Mouse (Mus musculus): ENCODE measurements around the gene H2-Ab1. TPM values are rescaled to one million over a fixed set of nuclear protein-coding genes. Genes with fewer than 3 reads are reported as not detected.
"Not testable (repeated sequence)": the region's sequence is repeated elsewhere in the genome, so short reads cannot be mapped to it uniquely, and the experiment has no call there.

H2-Ab1 gene
- polyA plus RNA-seq, 1 experiment from 2014 or later: 13.5 TPM

- 0 out of 2 replicates have a peak, but pooled peaks cover 2% of the 10 kb centered on the region for H3K4me1 ChIP-seq (ENCODE audit: control insufficient read depth, insufficient read depth, low read length)
- H3K27me3 ChIP-seq (ENCODE audit: control insufficient read depth, insufficient read depth, low read length): 0 out of 2 replicates have a peak, but pooled peaks cover 3% of the 10 kb centered on the region
- no peak for ATAC-seq (replicated peaks; ENCODE audit: insufficient number of reproducible peaks, low FRiP score, low TSS enrichment)
- H3K4me2 ChIP-seq: peak overlapping the region; percentile 58
- WGBS (ENCODE audit: insufficient replicate concordance): 22% methylated on average over 10 of the region's 10 CpGs
- peak overlapping the region; percentile 62 for H3K9ac ChIP-seq (ENCODE audit: low read depth, low read length)
- no peaks in the 10 kb centered on the region for H3K9me3 ChIP-seq (replicated peaks; ENCODE audit: control insufficient read depth, low read length)
- no peaks in the 10 kb centered on the region for H3K36me3 ChIP-seq (ENCODE audit: control insufficient read depth, insufficient read depth, low read length)
- peak overlapping the region; percentile 49 for H3K4me3 ChIP-seq (ENCODE audit: low read depth, low read length)
- H3K27ac ChIP-seq (ENCODE audit: low read depth, low read length): no peak overlapping the region
Measured at GRCm38 (mm10) chr17:34309225-34309624, 51.7 kb downstream of the H2-Ab1 start.

- Histone ChIP-seq H3K4me3 (ENCODE audit: low read depth, low read length) (peak overlapping the region; percentile 49), H3K27me3 (ENCODE audit: control insufficient read depth, insufficient read depth, low read length) (peaks cover 6% of the 10 kb centered on the region; the same call in 1 of the 2 replicates), H3K36me3 (ENCODE audit: control insufficient read depth, insufficient read depth, low read length) (no peaks in the 10 kb centered on the region), H3K9me3 (replicated peaks; ENCODE audit: control insufficient read depth, low read length) (no peaks in the 10 kb centered on the region), H3K27ac (ENCODE audit: low read depth, low read length) (no peak overlapping the region), H3K4me2 (peak overlapping the region; percentile 58), H3K4me1 (ENCODE audit: control insufficient read depth, insufficient read depth, low read length) (0 out of 2 replicates have a peak, but pooled peaks cover 2% of the 10 kb centered on the region), H3K9ac (ENCODE audit: low read depth, low read length) (peak overlapping the region; percentile 62)
- ATAC-seq (replicated peaks; ENCODE audit: insufficient number of reproducible peaks, low FRiP score, low TSS enrichment): no peak
- WGBS (ENCODE audit: insufficient replicate concordance): 24% methylated on average over 38 of the region's 38 CpGs
Measured at GRCm38 (mm10) chr17:34309683-34310385, 52.3 kb downstream of the H2-Ab1 start.

DNA sequence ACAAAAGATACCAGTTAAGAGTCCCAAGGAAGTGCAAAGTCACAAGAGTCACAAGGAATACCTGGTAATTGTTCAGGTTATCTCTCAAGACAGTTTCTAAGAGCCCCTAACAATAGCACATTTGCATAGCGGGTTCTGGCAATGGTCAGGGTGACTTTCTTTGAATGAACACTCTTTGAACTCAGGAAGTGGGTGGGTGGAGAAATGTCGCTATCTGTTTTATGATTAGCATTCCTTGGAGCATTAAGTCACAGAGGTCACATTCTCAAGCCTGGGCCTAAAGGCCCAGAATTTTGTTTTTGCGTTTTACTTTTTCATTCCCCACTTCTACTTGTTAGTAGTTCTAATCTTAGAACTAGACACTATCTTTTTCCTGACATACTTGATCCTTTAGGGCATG is 53.0 kb downstream of the H2-Ab1 start:
- ATAC-seq (replicated peaks; ENCODE audit: insufficient number of reproducible peaks, low FRiP score, low TSS enrichment); H3K4me3 ChIP-seq (ENCODE audit: low read depth, low read length); H3K36me3 ChIP-seq (ENCODE audit: control insufficient read depth, insufficient read depth, low read length); H3K9me3 ChIP-seq (replicated peaks; ENCODE audit: control insufficient read depth, low read length); H3K4me2 ChIP-seq; H3K27ac ChIP-seq (ENCODE audit: low read depth, low read length); H3K27me3 ChIP-seq (ENCODE audit: control insufficient read depth, insufficient read depth, low read length); H3K9ac ChIP-seq (ENCODE audit: low read depth, low read length); H3K4me1 ChIP-seq (ENCODE audit: control insufficient read depth, insufficient read depth, low read length): not testable (repeated sequence)
- 62% methylated on average over 3 of the region's 3 CpGs for WGBS (ENCODE audit: insufficient replicate concordance)

DNA sequence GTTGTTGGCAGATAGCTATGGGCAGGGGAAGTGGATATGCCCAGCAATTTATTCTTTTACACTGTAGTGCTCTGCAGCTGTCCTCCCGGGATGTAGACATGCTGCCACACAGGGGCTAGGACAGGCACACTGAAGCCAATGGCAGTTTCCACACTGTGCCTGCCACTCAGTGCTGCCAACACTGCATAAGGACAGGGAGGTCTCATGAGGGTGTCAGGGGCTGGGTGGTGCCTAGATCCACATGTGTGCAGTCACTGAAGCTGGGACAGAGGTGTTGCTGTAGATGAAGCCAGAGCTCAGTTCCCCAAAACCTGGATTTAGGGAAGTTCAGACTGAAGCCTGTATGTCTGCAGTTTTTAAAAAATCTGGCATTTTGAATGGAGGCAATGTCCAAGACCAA is 54.7 kb downstream of the H2-Ab1 start:
- Histone ChIP-seq H3K9me3 (replicated peaks; ENCODE audit: control insufficient read depth, low read length) (no peaks in the 10 kb centered on the region), H3K9ac (ENCODE audit: low read depth, low read length) (no peak overlapping the region), H3K27ac (ENCODE audit: low read depth, low read length) (no peak overlapping the region), H3K4me3 (ENCODE audit: low read depth, low read length) (no peak overlapping the region), H3K27me3 (ENCODE audit: control insufficient read depth, insufficient read depth, low read length) (peaks cover 6% of the 10 kb centered on the region; the same call in 1 of the 2 replicates), H3K4me2 (no peak overlapping the region), H3K36me3 (ENCODE audit: control insufficient read depth, insufficient read depth, low read length) (no peaks in the 10 kb centered on the region), H3K4me1 (ENCODE audit: control insufficient read depth, insufficient read depth, low read length) (0 out of 2 replicates have a peak, but pooled peaks cover 2% of the 10 kb centered on the region)
- ATAC-seq (replicated peaks; ENCODE audit: insufficient number of reproducible peaks, low FRiP score, low TSS enrichment): no peak
- 75% methylated on average over 1 of the region's 1 CpGs for WGBS (ENCODE audit: insufficient replicate concordance)

DNA sequence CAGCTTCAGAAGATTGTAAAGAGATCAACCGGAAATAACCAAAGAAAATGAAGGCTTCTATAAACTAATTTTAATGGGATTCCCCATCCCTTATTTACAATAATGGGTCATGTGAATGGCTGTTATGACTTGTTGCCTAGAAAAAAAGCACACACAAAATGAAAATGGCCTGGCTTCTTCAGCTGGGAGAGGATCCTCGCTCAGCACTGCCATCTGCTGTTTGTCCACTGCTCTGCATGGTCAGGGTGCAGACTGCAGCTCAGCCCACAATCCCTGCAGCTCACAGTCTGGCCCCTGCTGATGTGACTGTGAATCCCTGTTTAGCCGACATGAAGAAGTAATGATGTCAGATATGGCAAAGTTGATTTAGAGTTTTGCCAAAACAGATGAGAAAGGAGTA is 55.9 kb downstream of the H2-Ab1 start:
- no peak overlapping the region for H3K4me3 ChIP-seq (ENCODE audit: low read depth, low read length)
- 36% methylated on average over 3 of the region's 3 CpGs for WGBS (ENCODE audit: insufficient replicate concordance)

GRCm38 (mm10) chr17:34314286-34314685 is 56.8 kb downstream of the H2-Ab1 start:
- ATAC-seq (replicated peaks; ENCODE audit: insufficient number of reproducible peaks, low FRiP score, low TSS enrichment): no peak
- Histone ChIP-seq H3K4me2 (no peak overlapping the region), H3K27ac (ENCODE audit: low read depth, low read length) (no peak overlapping the region), H3K4me3 (ENCODE audit: low read depth, low read length) (no peak overlapping the region), H3K4me1 (ENCODE audit: control insufficient read depth, insufficient read depth, low read length) (0 out of 2 replicates have a peak, but pooled peaks cover 2% of the 10 kb centered on the region), H3K27me3 (ENCODE audit: control insufficient read depth, insufficient read depth, low read length) (peaks cover 3% of the 10 kb centered on the region; the same call in 1 of the 2 replicates), H3K36me3 (ENCODE audit: control insufficient read depth, insufficient read depth, low read length) (no peaks in the 10 kb centered on the region), H3K9me3 (replicated peaks; ENCODE audit: control insufficient read depth, low read length) (no peaks in the 10 kb centered on the region), H3K9ac (ENCODE audit: low read depth, low read length) (no peak overlapping the region)
- 57% methylated on average over 9 of the region's 9 CpGs for WGBS (ENCODE audit: insufficient replicate concordance)

More for the DNA sequence above, 55.9 kb downstream of the H2-Ab1 start:
- Histone ChIP-seq H3K4me1 (ENCODE audit: control insufficient read depth, insufficient read depth, low read length) (0 out of 2 replicates have a peak, but pooled peaks cover 2% of the 10 kb centered on the region), H3K9me3 (replicated peaks; ENCODE audit: control insufficient read depth, low read length) (no peaks in the 10 kb centered on the region), H3K9ac (ENCODE audit: low read depth, low read length) (no peak overlapping the region), H3K4me2 (no peak overlapping the region), H3K27me3 (ENCODE audit: control insufficient read depth, insufficient read depth, low read length) (peaks cover 3% of the 10 kb centered on the region; the same call in 1 of the 2 replicates), H3K36me3 (ENCODE audit: control insufficient read depth, insufficient read depth, low read length) (no peaks in the 10 kb centered on the region), H3K27ac (ENCODE audit: low read depth, low read length) (no peak overlapping the region)
- ATAC-seq (replicated peaks; ENCODE audit: insufficient number of reproducible peaks, low FRiP score, low TSS enrichment): no peak

- Histone ChIP-seq H3K27ac (ENCODE audit: low read depth, low read length) (no peak overlapping the region), H3K4me3 (ENCODE audit: low read depth, low read length) (no peak overlapping the region), H3K9ac (ENCODE audit: low read depth, low read length) (no peak overlapping the region), H3K4me1 (ENCODE audit: control insufficient read depth, insufficient read depth, low read length) (no peaks in the 10 kb centered on the region), H3K4me2 (no peak overlapping the region), H3K9me3 (replicated peaks; ENCODE audit: control insufficient read depth, low read length) (no peaks in the 10 kb centered on the region), H3K27me3 (ENCODE audit: control insufficient read depth, insufficient read depth, low read length) (peaks cover 3% of the 10 kb centered on the region; the same call in 1 of the 2 replicates), H3K36me3 (ENCODE audit: control insufficient read depth, insufficient read depth, low read length) (no peaks in the 10 kb centered on the region)
- WGBS (ENCODE audit: insufficient replicate concordance): 75% methylated on average over 1 of the region's 1 CpGs
- ATAC-seq (replicated peaks; ENCODE audit: insufficient number of reproducible peaks, low FRiP score, low TSS enrichment): no peak
Measured at GRCm38 (mm10) chr17:34315512-34315911, 58.0 kb downstream of the H2-Ab1 start.

DNA sequence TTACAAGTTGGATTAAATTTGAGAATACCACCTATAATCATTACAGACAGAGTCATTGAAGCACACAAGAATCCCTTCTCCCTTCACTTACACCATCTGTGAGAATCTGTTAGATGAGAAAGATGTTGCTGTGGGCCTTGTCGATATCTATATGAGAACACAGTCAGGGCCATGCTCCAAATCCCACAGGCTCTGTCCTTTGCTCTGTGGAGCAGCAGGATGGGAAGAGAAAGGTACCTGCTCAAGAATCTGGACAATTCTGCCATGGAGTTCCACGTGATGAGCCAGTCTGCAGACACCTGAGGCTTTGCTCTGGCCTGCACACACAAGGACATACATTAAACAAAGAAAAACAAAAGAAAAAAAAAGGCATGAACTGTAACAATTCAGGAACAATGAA is 59.2 kb downstream of the H2-Ab1 start:
- Histone ChIP-seq H3K4me2 (no peak overlapping the region), H3K4me1 (ENCODE audit: control insufficient read depth, insufficient read depth, low read length) (no peaks in the 10 kb centered on the region), H3K27me3 (ENCODE audit: control insufficient read depth, insufficient read depth, low read length) (peaks cover 3% of the 10 kb centered on the region; the same call in 1 of the 2 replicates), H3K27ac (ENCODE audit: low read depth, low read length) (no peak overlapping the region), H3K9ac (ENCODE audit: low read depth, low read length) (no peak overlapping the region), H3K9me3 (replicated peaks; ENCODE audit: control insufficient read depth, low read length) (no peaks in the 10 kb centered on the region), H3K4me3 (ENCODE audit: low read depth, low read length) (no peak overlapping the region), H3K36me3 (ENCODE audit: control insufficient read depth, insufficient read depth, low read length) (no peaks in the 10 kb centered on the region)
- WGBS (ENCODE audit: insufficient replicate concordance): 66% methylated on average over 2 of the region's 2 CpGs
- ATAC-seq (replicated peaks; ENCODE audit: insufficient number of reproducible peaks, low FRiP score, low TSS enrichment): no peak

DNA sequence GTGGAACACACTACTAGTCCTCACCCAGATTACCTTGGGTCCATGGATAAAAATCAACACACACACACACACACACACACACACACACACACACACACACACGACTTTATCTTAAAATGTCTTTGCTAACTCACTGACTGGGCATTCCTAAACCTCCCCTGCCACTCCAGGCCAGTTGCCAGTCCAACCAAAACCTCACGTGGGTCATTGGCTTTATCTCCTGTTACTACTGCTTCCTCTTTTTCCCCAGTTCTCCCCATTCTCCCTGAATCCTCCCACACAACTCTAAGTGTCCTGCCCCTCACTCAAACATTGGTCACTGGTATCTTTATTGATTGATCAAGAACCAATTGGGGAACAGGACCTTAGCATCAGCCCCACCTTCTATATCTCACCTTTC is 59.8 kb downstream of the H2-Ab1 start:
- no peaks in the 10 kb centered on the region for H3K4me1 ChIP-seq (ENCODE audit: control insufficient read depth, insufficient read depth, low read length)
- H3K4me2 ChIP-seq: no peak overlapping the region
- no peak for ATAC-seq (replicated peaks; ENCODE audit: insufficient number of reproducible peaks, low FRiP score, low TSS enrichment)
- H3K27ac ChIP-seq (ENCODE audit: low read depth, low read length): no peak overlapping the region
- peaks cover 3% of the 10 kb centered on the region; the same call in 1 of the 2 replicates for H3K27me3 ChIP-seq (ENCODE audit: control insufficient read depth, insufficient read depth, low read length)
- no peak overlapping the region for H3K9ac ChIP-seq (ENCODE audit: low read depth, low read length)
- H3K36me3 ChIP-seq (ENCODE audit: control insufficient read depth, insufficient read depth, low read length): no peaks in the 10 kb centered on the region
- no peak overlapping the region for H3K4me3 ChIP-seq (ENCODE audit: low read depth, low read length)
- H3K9me3 ChIP-seq (replicated peaks; ENCODE audit: control insufficient read depth, low read length): no peaks in the 10 kb centered on the region
- WGBS (ENCODE audit: insufficient replicate concordance): 39% methylated on average over 2 of the region's 2 CpGs

Measured in heart, embryonic 11.5 days (tissue).